Mouse (Mus musculus): Measurements from ENCODE around the gene Hspb8.

GRCm38 (mm10) chr5:116436117-116436516 lies 13.5 kb upstream of the Hspb8 start:
- TF ChIP-seq MXI1 (IDR thresholded peaks at IDR 0.05; ENCODE audit: low read depth, low read length) = no peak
- no peak for TF ChIP-seq RCOR1 (IDR thresholded peaks at IDR 0.05; ENCODE audit: low read depth, low read length)
- no peak for TF ChIP-seq HCFC1 (IDR thresholded peaks at IDR 0.05; ENCODE audit: low read depth, low read length)
- no peak for TF ChIP-seq CTCF (IDR thresholded peaks at IDR 0.05 in 2 of 3, conservative IDR thresholded peaks at IDR 0.05 in 1 of 3; ENCODE audit: control insufficient read depth in 1 of 3, insufficient read depth in 1 of 3, low read depth in 2 of 3, low read length in 3 of 3, poor library complexity in 1 of 3, severe bottlenecking in 1 of 3)
- TF ChIP-seq MAX (IDR thresholded peaks at IDR 0.05; ENCODE audit: low read length) = no peak
- no peak for TF ChIP-seq POLR2A (IDR thresholded peaks at IDR 0.05; ENCODE audit: control insufficient read depth in 1 of 2, insufficient read depth in 1 of 2, low read depth in 1 of 2, low read length in 2 of 2, poor library complexity in 1 of 2)
- no peak for TF ChIP-seq KAT2A (conservative IDR thresholded peaks at IDR 0.05; ENCODE audit: low read depth, low read length)
- TF ChIP-seq BHLHE40 (IDR thresholded peaks at IDR 0.05; ENCODE audit: borderline replicate concordance, low read depth, low read length) = no peak
- TF ChIP-seq ETS1 (IDR thresholded peaks at IDR 0.05; ENCODE audit: low read depth, low read length) = no peak
- no peak for TF ChIP-seq UBTF (IDR thresholded peaks at IDR 0.05; ENCODE audit: borderline replicate concordance, insufficient read depth, low read depth, low read length)
- no peak for TF ChIP-seq GABPA (IDR thresholded peaks at IDR 0.05; ENCODE audit: low read depth, low read length)
- no peak for TF ChIP-seq EP300 (IDR thresholded peaks at IDR 0.05; ENCODE audit: low read depth in 1 of 2, low read length in 2 of 2)
- TF ChIP-seq USF2 (IDR thresholded peaks at IDR 0.05; ENCODE audit: borderline replicate concordance in 1 of 2, insufficient read depth in 1 of 2, low read depth in 1 of 2, low read length in 2 of 2) = no peak
- no peak for TF ChIP-seq TAL1 (IDR thresholded peaks at IDR 0.05; ENCODE audit: low read length)

Data from MEL (cell line).